Mouse (Mus musculus) ovary, adult 18-20 months (tissue): ENCODE measurements around the gene Lfng.

Experiments used
- DNase-seq: peaks from one replicate; pipeline ENCODE4 v3.0.0; 2022; ENCODE audit warnings: low spot score, mixed read lengths

Gene Lfng

GRCm38 (mm10) chr5:140662741-140663592 is 55.8 kb downstream of the Lfng start:
- DNase-seq = no peak

GRCm38 (mm10) chr5:140663621-140664180 is 56.6 kb downstream of the Lfng start:
- peak; percentile 35 for DNase-seq
